ENCODE assay signal across 14 mouse cellular contexts in the genomic region with DNA sequence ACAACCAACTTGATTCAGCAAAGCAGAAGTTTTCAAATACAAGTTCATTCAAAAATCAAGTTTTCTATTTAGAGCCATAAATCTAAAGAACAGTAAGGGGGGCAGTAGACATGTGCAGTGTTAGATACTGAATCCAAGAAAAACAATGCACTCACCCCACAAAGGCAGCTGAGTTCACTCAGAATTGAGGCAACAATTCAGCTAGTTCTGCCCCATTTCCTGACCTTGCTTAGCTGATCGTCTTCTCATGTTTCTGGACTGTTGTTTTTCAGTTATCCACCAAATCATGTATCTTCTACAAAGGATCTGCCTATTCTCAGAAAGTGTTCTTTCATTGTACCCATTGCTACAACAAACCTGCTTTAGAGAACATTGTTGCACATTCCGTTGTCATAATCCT. TPM values are rescaled to one million over a fixed set of nuclear protein-coding genes. Genes with fewer than 3 reads are reported as not detected.
"Had no signal": no experiment of that assay in that cellular context is flagged by ENCODE, and none has a peak within 500 bp of the region (broad histone marks: within the 10 kb centered on the region; RNA-seq: fewer than 3 reads in every experiment).

No protein-coding gene starts in this region.

- H3K36me3 ChIP-seq: limb, embryonic 13.5 days; midbrain, embryonic 12.5 days; neural tube, embryonic 13.5 days had no signal

- ATAC-seq: midbrain, embryonic 16.5 days had no signal

- H3K4me3 ChIP-seq: limb, embryonic 13.5 days; midbrain, embryonic 12.5 days; neural tube, embryonic 13.5 days had no signal

- DNase-seq: left cerebral cortex, postnatal 4 days; lung, adult 18-20 months; lung, postnatal 14 days; retina, postnatal 1 day; right cerebral cortex, postnatal 4 days; spleen, adult 18-20 months; thymus, adult 18-20 months; thymus, postnatal 14 days had no signal

- H3K9ac ChIP-seq: limb, embryonic 13.5 days; liver, embryonic 14.5 days; midbrain, embryonic 12.5 days; neural tube, embryonic 13.5 days had no signal

- H3K9me3 ChIP-seq: limb, embryonic 13.5 days; midbrain, embryonic 12.5 days; neural tube, embryonic 13.5 days had no signal

- H3K4me1 ChIP-seq: limb, embryonic 13.5 days; midbrain, embryonic 12.5 days; neural tube, embryonic 13.5 days had no signal

- H3K27ac ChIP-seq: limb, embryonic 13.5 days; liver, embryonic 14.5 days; midbrain, embryonic 12.5 days; neural tube, embryonic 13.5 days had no signal

- H3K4me2 ChIP-seq: limb, embryonic 13.5 days; midbrain, embryonic 12.5 days; neural tube, embryonic 13.5 days had no signal

RNA-seq across cellular contexts. Expression of gene Col4a6, which starts 58.6 kb away (rescaled TPM):
- total RNA-seq: megakaryocyte-erythroid progenitor cell, adult 5-6 weeks had no signal

RNA-seq across cellular contexts. Expression of gene Col4a5, which starts 59.9 kb away (rescaled TPM):
- total RNA-seq: megakaryocyte-erythroid progenitor cell, adult 5-6 weeks had no signal
